Mouse (Mus musculus) testis, adult 2 months (tissue): ENCODE results near the gene Antxr1.

Source experiments
- CTCF ChIP-seq: fragments of 200-500 bp; IDR thresholded peaks from 2 replicates; pipeline ENCODE4 v1.5.1; 2012; ENCODE audit warnings: low read depth, mild to moderate bottlenecking, inconsistent platforms, low read length, moderate library complexity; ENCODE audit not compliant: control insufficient read depth, insufficient read depth, insufficient replicate concordance
- POLR2A ChIP-seq: fragments of 200-500 bp; IDR thresholded peaks from 2 replicates; pipeline ENCODE4 v1.6.1; 2012; ENCODE audit warnings: low read depth, mild to moderate bottlenecking, inconsistent platforms, low read length, moderate library complexity; ENCODE audit not compliant: control insufficient read depth

DNA sequence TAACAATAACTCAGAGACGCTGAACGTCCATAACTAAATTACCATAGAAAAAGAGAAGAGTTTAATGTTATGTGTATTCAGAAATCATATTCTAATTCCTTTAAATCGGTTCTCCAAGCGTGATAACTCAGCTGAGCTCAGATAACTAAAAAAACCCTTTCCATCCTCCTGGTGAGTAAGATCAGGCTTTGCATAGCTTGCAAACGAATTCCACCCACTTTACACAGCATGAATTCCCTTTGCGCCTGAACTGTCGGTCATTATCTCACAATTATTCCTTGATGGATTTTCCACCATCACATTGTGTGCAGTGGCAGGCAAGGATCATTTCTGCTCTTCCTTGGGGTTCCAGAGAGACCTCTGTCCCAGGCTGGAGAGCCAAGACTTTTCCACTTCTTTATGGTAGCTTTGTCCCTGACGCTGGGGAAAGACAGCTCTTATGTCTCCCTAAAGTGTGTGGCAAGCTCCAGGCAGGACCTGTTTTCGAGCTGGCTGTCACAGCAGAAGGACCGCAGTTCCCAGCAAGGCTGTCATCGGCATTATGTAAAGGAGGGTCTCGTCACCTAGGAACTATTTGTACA lies 201.6 kb downstream of the Antxr1 start:
- no peak for TF ChIP-seq POLR2A
- no peak for TF ChIP-seq CTCF
